Mouse (Mus musculus) left cerebral cortex, postnatal 36 days (tissue): ENCODE measurements around the gene Gm45837. TPM values are rescaled to one million over a fixed set of nuclear protein-coding genes. Genes with fewer than 3 reads are reported as not detected.
A peak's percentile ranks its signal among the peaks of the same experiment; 100 is the strongest.

ENCODE experiments used
- DNase-seq, 2 experiments: peaks; one replicate each; pipeline ENCODE4 v3.0.0; 2021 to 2022; ENCODE audit warnings: low spot score in 2 of 2, mixed read lengths in 1 of 2
- intact Hi-C: fragments of 180-260 bp; cut with DNase I; formaldehyde crosslinking; loops from one replicate; pipeline ENCODE4 v1.15.1; 2025
- total RNA-seq, 2 experiments: library from RNA; stranded (reverse); gene quantifications; 2 replicates each; pipeline ENCODE4 v1.2.3; 2021

Gm45837 gene
- total RNA-seq, 2 experiments from 2014 or later = 1.7 TPM; not detected in 1

DNA sequence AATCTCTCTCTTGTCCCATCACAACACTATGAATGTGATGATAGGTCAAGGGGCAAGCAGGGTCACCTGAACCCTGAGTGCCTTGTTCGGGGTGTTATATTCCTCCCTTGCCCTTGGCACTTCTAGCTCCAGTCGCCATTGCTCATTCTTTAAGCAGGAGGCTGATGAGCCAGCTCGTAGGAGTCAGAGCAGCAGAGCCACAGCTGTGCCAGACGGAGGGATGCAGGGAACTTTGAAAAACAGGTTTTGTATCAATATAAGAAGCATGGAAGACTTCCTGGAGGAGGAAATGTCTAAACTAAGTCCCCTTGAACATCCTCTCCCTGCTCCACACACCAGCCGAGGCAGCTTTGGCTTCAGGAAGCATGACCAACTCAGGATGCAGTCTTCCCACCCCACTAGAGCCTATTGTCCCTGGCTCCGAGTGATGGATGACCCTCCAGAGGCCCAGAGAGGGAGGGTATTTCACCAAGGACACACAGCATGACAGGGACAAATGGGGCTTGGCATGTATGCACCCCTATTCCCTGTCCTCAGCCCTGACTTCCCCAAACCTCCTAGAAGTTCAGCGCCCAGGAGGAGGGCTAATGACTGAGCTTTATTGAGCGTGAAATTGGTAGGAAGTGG, 71.3 kb downstream of the Gm45837 start:
- intact Hi-C loops = no loop called here
- DNase-seq = no peak

DNA sequence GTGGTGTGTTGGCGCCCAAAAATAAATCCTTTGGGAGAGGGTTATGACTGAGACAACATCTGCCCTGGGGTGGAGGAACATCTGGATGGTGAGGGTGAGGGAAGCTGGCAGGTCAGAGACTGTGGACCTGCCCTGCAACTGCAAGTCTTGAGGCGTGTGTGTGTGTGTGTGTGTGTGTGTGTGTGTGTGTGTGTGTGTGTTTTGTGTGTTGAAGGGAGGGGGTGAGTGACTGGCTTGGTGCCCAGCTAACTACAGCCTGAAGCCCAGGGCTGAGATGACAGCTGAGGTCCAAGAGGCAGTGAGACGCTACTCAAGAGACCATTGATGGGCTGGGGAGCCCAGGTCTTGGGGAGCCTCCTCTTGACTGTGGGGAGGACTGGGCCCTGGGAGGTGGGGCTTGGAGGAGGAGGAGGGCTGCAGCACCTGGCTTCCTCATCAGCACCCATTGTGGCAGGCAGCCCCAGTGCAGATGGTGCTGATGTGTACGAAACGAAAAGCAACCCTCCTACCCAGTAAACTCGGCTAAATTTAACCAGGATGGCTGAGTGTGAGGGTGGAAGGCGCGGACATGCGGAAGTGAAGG, 71.9 kb downstream of the Gm45837 start:
- intact Hi-C loops = no loop called here
- DNase-seq = peak; percentile 65 to 78

DNA sequence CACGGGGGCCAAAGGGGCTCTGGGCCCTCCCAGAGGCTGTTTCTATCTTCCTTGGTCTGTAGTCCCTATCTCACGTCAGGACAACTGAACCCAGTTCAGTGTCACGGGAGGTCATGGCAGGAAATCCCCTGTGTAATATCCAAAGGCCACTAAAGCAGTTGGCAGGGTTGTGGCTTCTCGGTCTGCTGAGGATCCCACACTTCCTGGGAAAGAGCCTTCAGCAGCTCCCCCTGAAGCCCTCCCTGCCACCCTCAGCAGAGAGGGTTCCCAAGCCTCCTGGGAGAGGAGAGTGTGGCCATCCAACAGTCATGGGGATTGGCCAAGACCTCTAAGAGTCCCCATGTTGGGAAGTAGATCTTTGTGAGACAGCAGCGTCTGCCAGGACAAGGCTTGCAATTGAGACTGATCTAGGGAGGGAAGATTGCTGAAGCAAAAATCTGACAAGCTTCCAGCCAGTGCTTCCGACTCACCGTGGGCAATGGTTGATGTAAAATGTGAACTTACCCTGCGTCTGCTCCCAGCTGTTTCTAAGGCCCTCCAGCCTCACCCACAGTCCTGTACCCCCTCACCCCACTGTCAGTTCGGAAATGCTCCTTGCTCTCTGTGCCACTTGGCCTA, 72.9 kb downstream of the Gm45837 start:
- DNase-seq = no peak
- intact Hi-C loops = no loop called here

DNA sequence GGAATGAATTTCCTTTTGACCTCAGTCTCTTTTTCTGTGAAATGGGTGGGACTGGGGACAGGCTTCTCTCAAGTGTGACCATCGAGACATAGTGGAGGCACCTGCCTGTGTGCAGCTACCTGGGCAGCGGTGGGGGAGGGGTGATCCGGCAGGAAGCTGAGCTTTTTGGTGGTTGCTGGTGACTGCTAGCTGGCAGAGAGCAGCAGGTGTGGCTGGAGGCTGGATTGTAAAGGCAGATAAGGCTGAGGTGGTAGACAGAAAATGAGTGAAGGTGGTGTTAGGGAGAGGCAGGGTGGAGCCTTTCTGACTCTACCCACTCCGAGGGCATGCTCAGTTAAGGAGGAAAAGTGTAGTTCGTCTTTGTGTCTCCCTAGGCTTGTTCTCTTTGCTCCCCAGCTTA, 76.4 kb downstream of the Gm45837 start:
- DNase-seq = no peak
- intact Hi-C loops = no loop called here

DNA sequence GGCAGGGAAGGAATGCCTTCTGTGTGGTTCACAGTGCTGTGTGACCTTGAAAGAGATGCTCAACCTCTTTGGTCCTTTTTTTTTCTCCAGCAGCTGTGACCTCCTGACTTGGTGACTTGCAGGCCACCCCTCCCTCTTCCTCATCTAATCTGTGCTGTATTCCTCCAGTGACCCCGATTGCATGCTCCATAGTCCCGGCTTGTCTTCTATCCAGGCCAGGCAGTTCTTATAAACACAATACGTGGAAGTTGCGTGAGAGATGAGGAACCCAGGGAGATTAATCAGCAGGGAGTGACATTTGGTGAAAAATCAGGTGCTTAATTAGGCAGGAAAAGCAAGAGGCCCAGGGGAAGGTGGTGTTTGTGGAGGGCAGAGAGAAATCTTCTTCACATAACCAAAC, 80.3 kb downstream of the Gm45837 start:
- no peak for DNase-seq
- intact Hi-C loops = no loop called here

DNA sequence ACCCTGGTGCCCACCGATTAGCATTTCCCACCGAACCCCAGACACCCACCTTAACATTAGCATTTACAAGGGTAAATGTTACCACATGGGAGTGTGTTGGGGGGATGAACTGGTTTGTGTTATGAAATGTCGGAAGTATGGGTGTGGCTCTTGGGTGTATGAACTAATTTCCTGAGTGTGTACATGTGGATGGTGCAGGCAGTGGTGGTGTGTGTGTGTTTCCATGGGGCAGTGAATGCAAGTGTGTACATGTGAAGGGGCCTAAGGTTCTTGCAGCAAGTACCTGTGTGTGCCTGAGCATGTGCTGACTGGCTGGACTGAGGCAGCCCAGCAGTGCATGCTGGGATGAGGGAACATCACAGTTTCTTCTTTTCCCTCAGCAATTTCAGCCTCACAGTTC, 87.7 kb downstream of the Gm45837 start:
- DNase-seq = no peak

DNA sequence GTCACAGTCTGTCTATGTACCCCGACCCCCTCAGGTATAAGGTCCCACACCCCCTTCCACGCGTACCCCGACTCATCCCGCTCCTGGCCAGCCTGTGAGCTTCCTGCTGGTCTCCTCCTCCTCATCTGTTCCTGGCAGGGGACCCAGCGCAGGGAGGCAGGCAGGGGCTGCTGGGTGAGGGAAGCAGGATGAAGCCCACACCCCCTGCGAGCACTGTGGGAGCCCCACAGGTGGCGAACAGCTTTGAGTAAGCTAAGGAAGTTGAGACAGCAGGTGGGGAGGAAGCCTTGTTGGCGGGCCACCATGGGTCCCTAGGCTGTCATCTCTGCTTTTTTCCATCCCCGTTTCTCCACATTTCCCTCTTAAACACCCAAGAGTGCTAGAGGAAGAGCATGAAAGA, 88.6 kb downstream of the Gm45837 start:
- no peak for DNase-seq
- intact Hi-C loops = no loop called here

More for the DNA sequence above, 87.7 kb downstream of the Gm45837 start:
- intact Hi-C loops = no loop called here

DNA sequence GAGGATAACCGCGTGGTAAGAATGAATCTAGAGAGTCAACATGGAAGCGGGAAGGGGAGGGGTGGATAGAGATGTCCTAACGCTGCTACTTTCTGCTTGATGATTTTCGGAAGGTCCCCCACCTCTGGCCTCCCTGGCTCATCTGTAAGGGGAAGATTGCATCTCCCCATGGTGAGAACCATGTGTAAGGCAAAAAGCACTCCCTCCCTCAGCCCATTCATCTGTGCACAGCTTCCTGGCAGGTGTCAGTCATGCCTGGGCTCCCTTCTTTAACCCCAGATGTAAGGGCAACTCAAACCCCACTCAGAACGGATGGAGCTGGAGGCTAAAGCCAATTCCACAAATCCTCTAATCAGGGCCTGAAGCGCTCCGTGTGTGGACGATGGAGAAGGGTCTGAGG, 89.0 kb downstream of the Gm45837 start:
- DNase-seq = no peak
- intact Hi-C loops = no loop called here

DNA sequence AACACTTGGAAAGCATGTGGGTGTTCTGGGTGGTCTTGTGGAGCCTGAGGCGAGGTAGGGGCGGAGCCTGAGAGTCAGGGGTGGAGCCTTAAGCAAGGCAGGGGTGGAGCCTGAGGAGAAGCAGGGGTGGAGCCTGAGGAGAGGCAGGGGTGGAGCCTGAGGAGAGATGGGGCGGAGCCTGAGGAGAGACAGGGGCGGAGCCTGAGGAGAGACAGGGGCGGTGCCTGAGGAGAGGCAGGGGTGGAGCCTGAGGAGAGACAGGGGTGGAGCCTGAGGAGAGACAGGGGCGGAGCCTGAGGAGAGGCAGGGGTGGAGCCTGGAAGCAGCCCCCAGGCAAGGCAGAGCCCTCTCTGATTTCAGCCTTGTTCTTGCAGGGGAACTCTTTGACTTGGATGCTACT, 90.5 kb downstream of the Gm45837 start:
- DNase-seq = no peak
- intact Hi-C loops = no loop called here

DNA sequence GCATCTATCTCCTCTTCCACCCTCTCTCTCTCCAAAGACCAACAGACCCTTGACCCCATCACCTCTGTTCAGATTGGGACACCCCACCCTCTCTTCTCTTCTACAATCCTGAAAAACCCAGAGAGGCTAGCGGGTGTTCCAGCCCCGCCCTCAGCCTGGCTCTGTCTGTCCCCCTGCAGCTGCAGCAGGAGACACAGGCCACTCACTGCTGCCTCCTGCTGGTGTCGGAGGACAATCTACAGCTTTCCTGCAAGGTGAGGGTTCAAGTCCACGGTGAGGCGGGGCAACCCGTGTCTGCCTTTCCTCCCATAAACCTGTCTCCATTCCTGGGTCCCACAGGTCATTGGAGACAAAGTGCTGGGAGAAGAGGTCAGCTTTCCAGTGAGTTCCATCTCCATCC, 91.0 kb downstream of the Gm45837 start:
- no peak for DNase-seq
- intact Hi-C loops = no loop called here

DNA sequence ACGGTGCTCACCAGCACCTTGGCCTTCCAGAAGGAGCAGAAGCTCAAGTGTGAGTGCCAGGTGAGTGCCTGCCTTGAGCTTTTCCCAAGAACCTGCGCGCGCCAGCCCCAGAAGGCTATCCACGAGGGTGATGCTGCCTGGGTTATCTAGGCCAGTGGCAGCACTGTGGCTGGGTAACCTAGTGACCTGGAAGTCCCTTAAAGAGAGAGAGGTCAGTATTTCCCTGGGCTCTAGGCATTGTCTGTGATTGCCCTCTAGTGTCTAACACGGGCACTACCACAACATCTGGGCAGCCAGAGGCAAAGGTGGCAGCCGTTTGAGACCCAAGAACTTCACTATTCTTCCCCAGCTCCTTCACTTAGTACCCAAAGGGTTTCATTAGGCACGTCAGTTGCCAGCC, 92.7 kb downstream of the Gm45837 start:
- intact Hi-C loops = loop anchor here (1.0 kb wide), 1 partner anchor 53 kb away; no protein-coding TSS in a partner anchor
- no peak for DNase-seq

DNA sequence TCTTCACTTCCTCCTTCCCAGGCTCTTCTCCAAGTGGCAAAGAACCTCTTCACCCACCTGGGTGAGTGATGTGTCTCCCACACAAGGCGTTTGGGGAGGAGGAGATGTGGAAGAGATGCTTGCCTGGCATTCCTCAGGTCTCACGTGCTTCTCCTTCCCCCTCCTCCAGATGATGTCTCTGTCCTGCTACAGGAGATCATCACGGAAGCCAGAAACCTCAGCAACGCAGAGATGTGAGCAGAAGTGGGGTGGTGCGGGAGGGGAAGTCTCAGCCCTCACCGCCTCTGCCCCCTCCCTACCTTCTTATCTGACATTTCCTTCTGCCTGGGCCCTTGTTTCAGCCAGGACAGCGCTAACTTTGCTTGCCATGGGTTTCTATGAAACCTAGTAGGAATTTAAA, 93.1 kb downstream of the Gm45837 start:
- intact Hi-C loops = loop anchor here (1.0 to 2.0 kb wide), 2 partner anchors 35 to 54 kb away; no protein-coding TSS in a partner anchor
- no peak for DNase-seq

DNA sequence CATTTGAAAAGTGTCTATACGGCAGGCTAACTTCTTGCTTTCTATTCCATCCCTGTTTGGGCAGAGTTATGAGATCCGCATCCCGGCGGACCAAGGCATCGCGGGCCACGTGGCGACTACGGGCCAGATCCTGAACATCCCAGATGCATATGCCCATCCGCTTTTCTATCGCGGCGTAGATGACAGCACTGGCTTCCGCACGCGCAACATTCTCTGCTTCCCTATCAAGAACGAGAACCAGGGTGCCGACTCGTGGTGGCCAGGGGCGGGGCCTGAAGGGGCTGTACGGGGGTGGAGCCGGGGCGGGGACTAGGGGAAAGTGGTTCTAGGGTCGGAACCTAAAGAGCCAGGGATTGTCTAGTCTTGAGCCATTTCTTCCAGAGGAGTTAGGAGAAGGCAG, 93.8 kb downstream of the Gm45837 start:
- intact Hi-C loops = loop anchor here (2.0 kb wide), 1 partner anchor 34 kb away; no protein-coding TSS in a partner anchor
- DNase-seq = no peak

DNA sequence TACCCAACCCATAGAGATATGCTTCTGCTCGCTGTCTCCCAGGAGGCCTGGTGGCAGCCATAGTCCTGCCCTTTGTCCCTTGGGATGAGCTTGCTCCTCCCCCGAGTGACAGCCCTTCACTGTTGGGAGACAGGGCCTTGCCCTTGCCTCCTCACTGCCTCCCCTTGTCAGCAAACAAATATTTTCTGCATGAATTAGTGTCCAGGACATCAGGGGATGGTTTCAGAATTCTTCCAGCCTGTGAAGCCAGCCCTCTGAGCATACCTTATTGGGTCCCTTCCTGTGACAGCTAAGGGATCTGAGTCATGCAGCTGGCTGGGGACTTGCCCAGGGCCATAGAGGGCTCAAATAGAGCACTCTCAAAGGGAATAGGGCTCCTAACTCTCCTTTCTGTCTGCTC, 98.5 kb downstream of the Gm45837 start:
- no peak for DNase-seq
- intact Hi-C loops = no loop called here

DNA sequence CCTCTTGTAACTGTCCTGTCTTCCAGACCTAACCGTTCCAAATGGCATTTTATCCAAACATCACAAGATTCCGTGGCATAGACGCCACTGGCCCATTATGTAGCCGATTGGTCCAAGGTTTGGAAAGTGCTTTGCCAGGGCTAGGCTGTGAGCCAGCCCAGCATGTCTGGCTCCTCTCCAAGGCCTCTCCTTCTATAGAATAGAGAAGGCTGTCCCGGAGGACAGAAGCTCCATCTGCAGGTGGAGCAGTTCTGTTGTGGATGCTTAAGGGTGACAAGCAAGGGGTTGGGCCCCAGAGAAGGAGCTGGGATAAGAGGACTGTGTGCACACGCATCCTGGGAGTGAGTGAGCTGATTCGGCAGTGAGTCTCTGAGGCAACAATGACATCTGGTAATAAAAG, 103.0 kb downstream of the Gm45837 start:
- peak in 1 of 2 experiments; percentile 60 for DNase-seq
- intact Hi-C loops = no loop called here

DNA sequence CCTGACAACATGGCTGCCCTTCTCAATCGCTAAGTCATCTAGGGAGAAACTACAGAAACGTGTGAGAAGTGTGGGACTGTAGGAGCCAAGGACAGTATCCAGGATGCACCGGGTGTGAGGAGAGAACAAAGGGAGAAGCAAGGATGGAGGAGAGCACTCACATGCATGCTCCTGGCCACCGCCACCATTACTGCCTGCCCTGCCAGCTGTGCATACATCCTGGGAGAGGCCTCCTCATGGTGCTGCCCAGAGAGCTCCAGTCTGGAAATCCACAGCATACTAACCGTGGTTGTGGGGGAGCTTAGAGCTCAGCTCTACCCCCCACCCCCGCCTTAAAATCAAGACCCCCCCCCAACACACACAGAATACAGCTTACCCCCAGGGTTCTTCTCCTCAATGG, 104.1 kb downstream of the Gm45837 start:
- intact Hi-C loops = no loop called here
- peak in 1 of 2 experiments; percentile 54 for DNase-seq

DNA sequence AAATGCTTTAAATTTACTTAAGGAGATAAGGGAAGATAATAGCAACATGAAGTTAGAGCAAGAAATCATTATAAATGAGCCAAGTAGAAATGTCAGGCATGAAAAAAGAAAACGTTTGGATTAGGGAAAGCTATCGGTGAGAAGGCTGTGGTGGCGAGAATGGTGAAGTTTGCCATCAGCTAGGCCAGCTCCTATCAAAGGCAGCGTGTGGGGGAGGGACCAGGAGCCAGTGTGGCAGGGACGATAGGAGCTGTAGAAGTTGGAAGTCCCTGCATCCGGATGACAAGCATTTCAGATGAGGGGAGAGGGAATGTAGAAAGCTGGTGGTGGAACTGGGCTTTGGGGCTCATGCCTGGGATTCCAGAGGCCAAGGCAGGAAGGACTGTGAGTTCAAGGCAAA, 104.6 kb downstream of the Gm45837 start:
- DNase-seq = peak in 1 of 2 experiments; percentile 59
- intact Hi-C loops = no loop called here

DNA sequence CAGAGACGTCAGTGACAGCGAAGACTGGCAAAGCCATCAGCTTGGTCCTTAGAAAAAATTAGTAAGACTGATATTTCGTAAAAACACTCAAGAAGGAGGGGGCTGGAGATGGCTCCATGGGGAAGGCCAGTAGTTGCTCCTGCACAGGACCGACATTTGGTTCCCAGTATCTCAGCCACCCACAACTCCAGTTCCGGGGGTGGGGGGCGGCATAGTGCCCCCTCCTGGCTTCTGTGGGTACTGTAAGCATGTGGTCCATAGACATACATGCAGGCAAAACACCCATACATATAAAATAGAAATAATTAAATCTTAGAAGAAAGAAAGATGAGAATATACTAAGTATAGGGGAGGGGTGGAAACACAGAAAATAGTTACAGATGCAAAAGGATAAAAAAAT, 105.8 kb downstream of the Gm45837 start:
- no peak for DNase-seq
- intact Hi-C loops = no loop called here

DNA sequence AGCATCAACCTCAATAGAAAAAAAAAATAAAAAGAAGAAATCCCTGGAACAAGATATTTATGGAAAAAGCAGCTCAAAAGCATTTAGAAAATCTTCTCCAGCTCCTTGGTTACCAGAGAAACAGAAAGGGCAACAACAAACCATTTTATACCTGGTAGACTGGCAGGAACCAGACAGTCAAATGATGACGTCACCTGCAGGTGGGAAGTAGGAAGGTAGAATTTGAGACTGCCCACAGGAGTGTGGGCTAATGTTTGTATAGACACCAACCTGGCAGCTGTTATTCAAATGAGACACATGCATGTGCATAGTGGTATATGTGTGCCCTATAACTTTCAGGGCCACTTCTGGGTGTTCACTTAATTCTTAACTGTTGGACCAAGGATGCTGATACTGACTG, 111.0 kb downstream of the Gm45837 start:
- intact Hi-C loops = no loop called here

DNA sequence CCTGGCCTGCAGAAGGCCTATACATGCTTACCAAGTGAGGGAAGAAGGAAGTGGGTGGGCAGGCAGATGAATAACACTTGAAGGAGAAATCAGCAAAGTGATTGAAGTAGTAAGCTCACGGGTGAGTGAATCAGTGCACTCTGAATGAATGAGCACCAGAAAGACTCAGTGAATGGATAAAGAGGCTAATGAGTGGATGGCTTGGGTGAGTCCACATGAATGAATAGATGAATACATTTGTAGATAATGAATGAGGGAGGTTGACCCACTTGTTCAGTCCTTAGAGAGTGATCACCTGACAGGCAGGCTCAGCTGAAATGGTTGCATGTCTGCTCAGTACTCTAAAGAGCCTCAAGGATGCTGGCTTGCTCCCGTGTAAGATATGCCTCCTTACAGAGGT, 112.5 kb downstream of the Gm45837 start:
- intact Hi-C loops = no loop called here
- DNase-seq = no peak

More for the DNA sequence above, 111.0 kb downstream of the Gm45837 start:
- no peak for DNase-seq

DNA sequence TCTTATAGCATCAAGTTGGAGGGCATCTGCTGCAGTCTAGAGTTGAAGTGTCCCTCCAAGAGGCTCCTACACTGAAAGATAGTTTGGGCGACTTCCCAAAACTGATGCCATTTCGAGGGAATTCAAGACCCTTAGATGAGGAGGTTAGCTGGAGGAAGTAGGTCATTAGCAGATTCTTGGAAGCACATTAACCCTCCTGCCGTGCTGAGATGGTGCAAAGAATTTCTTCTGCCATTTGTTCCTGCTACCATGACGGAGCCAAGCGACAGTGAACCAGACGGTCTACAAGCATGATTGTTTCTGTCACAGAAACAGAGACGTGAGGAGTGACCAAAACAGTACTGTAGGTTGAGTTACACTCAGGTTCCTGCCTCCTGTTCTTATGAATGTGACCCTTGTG, 115.8 kb downstream of the Gm45837 start:
- intact Hi-C loops = no loop called here
- DNase-seq = no peak
